Mouse (Mus musculus) MEL (cell line): ENCODE results near the gene Dnm2. TPM values are rescaled to one million over a fixed set of nuclear protein-coding genes. Genes with fewer than 3 reads are reported as not detected.

Experiments
- DNase-seq: peaks from one replicate; pipeline ENCODE4 v3.0.0; 2011; ENCODE audit warnings: low read depth, low spot score
- H3K27ac ChIP-seq: 2 replicates; pipeline ENCODE4 v1.5.1; 2012; ENCODE audit warnings: low read depth, mild to moderate bottlenecking, control low read depth, low read length, moderate library complexity; ENCODE audit not compliant: control insufficient read depth
- H3K27me3 ChIP-seq, 2 experiments: fragments of 150-350 bp in 1 of 2; sonication (generic) in 1 of 2; 2 replicates each; pipeline ENCODE4 v1.6.1; 2012; ENCODE audit warnings: low read length in 2 of 2, mild to moderate bottlenecking in 2 of 2, improper control_type of control experiment in 1 of 2, moderate library complexity in 1 of 2; ENCODE audit not compliant: insufficient read depth in 2 of 2, control insufficient read depth in 1 of 2
- H3K36me3 ChIP-seq, 2 experiments: 2 replicates each; pipeline ENCODE4 v1.6.1; 2012 to 2014; ENCODE audit warnings: low read length in 2 of 2, improper control_type of control experiment in 1 of 2, inconsistent platforms in 1 of 2, mild to moderate bottlenecking in 1 of 2; ENCODE audit not compliant: insufficient read depth in 2 of 2, control insufficient read depth in 1 of 2
- H3K4me1 ChIP-seq, 2 experiments: fragments of 150-350 bp in 1 of 2; sonication (generic) in 1 of 2; 2 replicates each; pipeline ENCODE4 v1.6.1; 2012; ENCODE audit warnings: low read length in 2 of 2, improper control_type of control experiment in 1 of 2, mild to moderate bottlenecking in 1 of 2; ENCODE audit not compliant: insufficient read depth in 2 of 2, control insufficient read depth in 1 of 2
- H3K4me3 ChIP-seq, 2 experiments: fragments of 150-350 bp in 1 of 2; sonication (generic) in 1 of 2; 2 replicates each; pipeline ENCODE4 v1.5.1; 2012; ENCODE audit warnings: low read depth in 2 of 2, low read length in 2 of 2, mild to moderate bottlenecking in 2 of 2, moderate library complexity in 2 of 2, control low read depth in 1 of 2, improper control_type of control experiment in 1 of 2; ENCODE audit not compliant: control insufficient read depth in 1 of 2, insufficient read depth in 1 of 2
- H3K79me2 ChIP-seq: 2 replicates; pipeline ENCODE4 v1.6.1; 2012; ENCODE audit warnings: mild to moderate bottlenecking, low read length, moderate library complexity; ENCODE audit not compliant: control insufficient read depth, poor library complexity, insufficient read depth
- H3K9ac ChIP-seq: 2 replicates; pipeline ENCODE4 v1.6.1; 2012; ENCODE audit warnings: low read depth, mild to moderate bottlenecking, control low read depth, low read length, moderate library complexity; ENCODE audit not compliant: control insufficient read depth, poor library complexity, severe bottlenecking
- H3K9me3 ChIP-seq: fragments of 150-350 bp; sonication (generic); replicated peaks from 2 replicates; pipeline ENCODE4 v1.6.1; 2012; ENCODE audit warnings: mild to moderate bottlenecking, low read length, improper control_type of control experiment, moderate library complexity; ENCODE audit not compliant: insufficient read depth
- ELF1 ChIP-seq: IDR thresholded peaks from 2 replicates; pipeline ENCODE4 v1.6.1; 2014; ENCODE audit warnings: low read depth, mild to moderate bottlenecking, inconsistent platforms, low read length, improper control_type of control experiment, moderate library complexity
- EP300 ChIP-seq, 2 experiments: IDR thresholded peaks; 2 replicates each; pipeline ENCODE4 v1.6.1; 2011; ENCODE audit warnings: improper control_type of control experiment in 2 of 2, low read length in 2 of 2, low read depth in 1 of 2, mild to moderate bottlenecking in 1 of 2
- ETS1 ChIP-seq: IDR thresholded peaks from 2 replicates; pipeline ENCODE4 v1.6.1; 2012; ENCODE audit warnings: low read depth, mild to moderate bottlenecking, inconsistent platforms, low read length, improper control_type of control experiment, moderate library complexity
- GATA1 ChIP-seq: IDR thresholded peaks from 2 replicates; pipeline ENCODE4 v1.6.1; 2011; ENCODE audit warnings: low read depth, low read length, improper control_type of control experiment
- HCFC1 ChIP-seq: IDR thresholded peaks from 2 replicates; pipeline ENCODE4 v1.6.1; 2012; ENCODE audit warnings: low read depth, mild to moderate bottlenecking, inconsistent platforms, low read length, improper control_type of control experiment, moderate library complexity
- MAFK ChIP-seq: IDR thresholded peaks from 2 replicates; pipeline ENCODE4 v1.6.1; 2011; ENCODE audit warnings: low read depth, mild to moderate bottlenecking, low read length, improper control_type of control experiment, borderline replicate concordance
- MXI1 ChIP-seq: IDR thresholded peaks from 2 replicates; pipeline ENCODE4 v1.6.1; 2011; ENCODE audit warnings: mild to moderate bottlenecking, low read depth, low read length, improper control_type of control experiment
- MYC ChIP-seq: IDR thresholded peaks from 2 replicates; pipeline ENCODE4 v1.6.1; 2011; ENCODE audit warnings: low read depth, mild to moderate bottlenecking, low read length, improper control_type of control experiment, moderate library complexity
- NRF1 ChIP-seq: IDR thresholded peaks from 2 replicates; pipeline ENCODE4 v1.6.1; 2014; ENCODE audit warnings: low read depth, mild to moderate bottlenecking, inconsistent platforms, low read length, improper control_type of control experiment, moderate library complexity; ENCODE audit not compliant: poor library complexity, insufficient read depth, severe bottlenecking
- RCOR1 ChIP-seq: IDR thresholded peaks from 2 replicates; pipeline ENCODE4 v1.6.1; 2012; ENCODE audit warnings: low read depth, mild to moderate bottlenecking, inconsistent platforms, low read length, improper control_type of control experiment
- TAL1 ChIP-seq: IDR thresholded peaks from 2 replicates; pipeline ENCODE4 v1.6.1; 2012; ENCODE audit warnings: mild to moderate bottlenecking, inconsistent platforms, low read length, moderate library complexity, mixed read lengths
- TCF12 ChIP-seq: IDR thresholded peaks from 2 replicates; pipeline ENCODE4 v1.6.1; 2014; ENCODE audit warnings: low read depth, mild to moderate bottlenecking, inconsistent platforms, low read length, improper control_type of control experiment, moderate library complexity
- polyA plus RNA-seq, 2 experiments: library from polyadenylated mRNA; stranded (reverse) in 1 of 2; unstranded in 1 of 2; fragments of >175 nt in 1 of 2; fragments of >200 nt in 1 of 2; gene quantifications; 2 replicates each; pipeline versions ENCODE4 v1.2.1 to v1.2.4; 2012; ENCODE audit warnings: low replicate concordance in 2 of 2, low read depth in 1 of 2; ENCODE audit not compliant: insufficient read length in 2 of 2, insufficient read depth in 1 of 2, missing spikeins in 1 of 2
- total RNA-seq: library from RNA; depleted of rRNA; stranded (reverse); fragments of 300-350 nt; gene quantifications from 2 replicates; pipeline ENCODE4 v1.2.3, GENCODE M21; 2012

Dnm2 gene
- total and polyA plus RNA-seq, 3 experiments, result 117 to 832 (median 237) TPM

DNA sequence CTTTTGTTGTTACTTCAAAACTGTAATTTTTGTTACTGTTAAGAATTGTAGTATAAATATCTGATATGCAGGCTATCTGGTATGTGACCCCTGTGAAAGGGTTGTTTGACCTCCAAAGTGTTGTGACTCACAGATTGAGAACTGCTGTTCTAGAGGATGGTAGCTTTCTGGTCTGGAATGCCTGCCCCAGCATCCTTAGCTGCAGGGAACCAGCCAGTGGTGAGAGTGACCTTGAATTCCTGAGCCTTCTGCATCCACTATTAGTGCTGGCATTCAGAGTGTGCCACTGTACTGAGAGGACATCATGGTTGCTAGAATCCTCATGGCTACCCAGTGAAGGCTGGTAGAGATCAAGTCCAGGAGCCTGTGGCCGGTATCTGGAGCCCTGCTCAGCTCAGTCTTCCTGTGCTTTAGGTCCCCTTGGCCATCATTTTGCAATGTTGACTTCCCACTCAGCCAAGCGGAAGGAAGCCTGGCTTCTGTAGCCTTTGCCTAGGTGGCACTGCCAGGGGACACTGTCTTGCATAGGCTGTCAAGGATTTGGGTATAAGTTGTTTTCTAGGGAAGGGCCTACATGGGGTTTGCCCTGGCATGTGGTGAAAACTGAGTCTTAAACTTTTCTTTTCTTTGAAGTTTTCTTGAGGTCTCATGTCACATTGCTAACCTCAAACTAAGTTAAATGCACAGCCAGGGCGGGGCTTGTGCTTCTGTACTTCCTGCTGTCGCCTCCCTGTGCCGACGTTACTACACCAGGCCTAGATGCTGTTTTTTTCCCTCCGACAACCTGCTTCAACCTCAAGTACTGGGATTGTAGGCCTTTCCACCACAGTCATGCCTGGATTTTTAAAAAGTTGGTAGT, 11.3 kb downstream of the Dnm2 start:
- Histone ChIP-seq H3K27ac (peak overlapping the region; percentile 10), H3K36me3 (peaks cover 29 to 52% of the 10 kb centered on the region in 2 experiments), H3K27me3 (no peaks in the 10 kb centered on the region), H3K9me3 (no peaks in the 10 kb centered on the region), H3K4me1 (peaks cover 51 to 57% of the 10 kb centered on the region in 2 experiments), H3K9ac (peak overlapping the region; percentile 10), H3K4me3 (no peak overlapping the region), H3K79me2 (peaks cover 87% of the 10 kb centered on the region)
- TF ChIP-seq EP300 (IDR thresholded peaks at IDR 0.05; ENCODE audit: low read depth in 1 of 2, low read length in 2 of 2) (0 out of 4 replicates have a peak, but pooled peaks of 1 of the 2 experiments have one; percentile 33), MXI1 (peak; percentile 44; the same call in 1 of the 2 replicates), ELF1 (peak; percentile 61; the same call in 1 of the 2 replicates), MYC (no peak), HCFC1 (peak; percentile 43; the same call in 1 of the 2 replicates), ETS1 (no peak)
- DNase-seq, result peak; percentile 72

DNA sequence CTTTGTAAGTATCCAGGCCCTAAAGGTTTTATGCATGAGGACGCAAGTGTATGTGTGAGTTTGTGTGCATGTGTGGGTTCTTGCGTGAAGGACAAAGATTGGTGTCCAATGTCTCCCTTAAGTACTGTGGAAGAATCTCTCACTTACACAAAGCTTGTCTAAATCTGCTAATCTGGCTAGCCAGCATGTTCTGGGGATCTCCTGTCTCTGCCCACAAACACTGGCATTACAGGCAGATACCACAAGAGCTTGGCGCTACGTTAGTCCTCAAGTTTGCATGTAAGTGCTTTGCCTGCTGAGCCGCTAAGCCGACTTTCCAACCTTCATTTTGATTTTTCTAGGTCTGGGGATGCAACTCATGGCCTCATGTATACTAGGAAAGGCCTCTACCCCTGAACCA, 12.9 kb downstream of the Dnm2 start:
- no peak overlapping the region for H3K4me3 ChIP-seq
- H3K79me2 ChIP-seq, result peaks cover 84% of the 10 kb centered on the region
- H3K9ac ChIP-seq, result no peak overlapping the region; the same call in 1 of the 2 replicates
- TF ChIP-seq EP300 (IDR thresholded peaks at IDR 0.05; ENCODE audit: low read depth in 1 of 2, low read length in 2 of 2) (peak in 1 of 2 experiments; percentile 47; a peak in 2 of 4 replicates), MAFK (no peak), RCOR1 (peak; percentile 82), TAL1 (peak; percentile 44), TCF12 (peak; percentile 60; the same call in 1 of the 2 replicates), NRF1 (no peak), GATA1 (peak; percentile 1; the same call in 1 of the 2 replicates)
- no peaks in the 10 kb centered on the region for H3K9me3 ChIP-seq
- H3K4me1 ChIP-seq, result peaks cover 51 to 57% of the 10 kb centered on the region in 2 experiments
- H3K27ac ChIP-seq, result peak overlapping the region; percentile 73
- peaks cover 32 to 52% of the 10 kb centered on the region in 2 experiments for H3K36me3 ChIP-seq
- no peaks in the 10 kb centered on the region for H3K27me3 ChIP-seq
- DNase-seq, result peak; percentile 66
